Mouse (Mus musculus): ENCODE results near the gene Exoc6b.

Exoc6b gene

DNA sequence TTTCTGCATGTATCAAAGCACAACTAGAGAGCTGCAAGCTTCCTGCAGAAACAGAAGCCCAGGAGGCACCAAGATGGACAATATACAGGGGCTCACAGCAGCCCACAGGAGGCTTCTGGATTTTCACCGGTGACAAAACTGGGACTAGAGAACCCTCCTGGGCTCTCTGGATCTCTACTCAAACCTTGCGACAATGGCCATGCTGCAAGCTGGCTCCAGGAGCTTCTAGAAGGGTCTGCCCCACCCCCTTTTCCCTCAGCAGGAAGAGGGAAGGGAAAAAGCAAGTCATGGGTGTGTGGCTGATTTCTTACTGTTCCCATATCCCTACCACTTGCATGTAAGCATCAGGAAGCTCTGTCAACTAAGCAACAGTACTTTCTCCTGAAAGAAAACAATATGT is 437.7 kb downstream of the Exoc6b start:
- no peak for DNase-seq (ENCODE audit: low spot score in 2 of 2)

DNA sequence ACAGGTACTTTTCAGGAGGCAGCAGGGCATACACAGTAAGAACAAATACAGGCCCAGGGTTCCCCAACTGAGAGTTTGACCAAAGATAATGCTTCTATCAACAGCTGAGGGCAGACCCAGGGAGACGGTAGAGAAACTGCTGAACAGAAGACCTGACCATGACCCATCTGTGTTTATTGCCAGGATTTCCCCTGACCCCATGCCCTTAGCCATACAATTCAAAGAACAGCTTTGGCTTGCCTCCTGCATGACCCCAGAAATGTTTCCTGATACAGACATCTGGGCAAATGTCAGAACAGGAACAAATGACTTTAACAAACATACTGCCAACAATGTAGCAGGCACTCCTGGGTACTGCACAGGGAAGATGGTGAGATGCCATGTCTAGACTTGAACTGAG is 439.0 kb downstream of the Exoc6b start:
- DNase-seq (ENCODE audit: low spot score in 2 of 2) = no peak

DNA sequence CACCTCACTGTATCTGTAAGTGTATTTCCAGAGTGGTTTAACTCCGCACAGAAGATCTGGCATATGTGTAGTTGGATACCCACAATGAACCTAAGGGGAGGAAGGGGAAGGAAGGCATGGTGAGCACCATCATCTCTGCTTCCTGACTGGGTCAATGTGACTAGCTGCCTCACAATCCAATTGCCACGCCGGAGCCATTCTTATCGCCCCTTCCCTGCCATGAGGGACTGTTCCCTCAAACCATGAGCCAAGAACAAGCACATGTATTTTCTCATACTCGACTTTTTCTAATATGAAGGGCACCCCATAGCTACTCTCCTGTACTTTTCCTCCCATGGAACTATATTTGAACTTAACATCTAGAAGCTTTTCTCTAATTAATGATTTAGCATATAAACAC is 440.5 kb downstream of the Exoc6b start:
- no peak for DNase-seq (ENCODE audit: low spot score in 2 of 2)

DNA sequence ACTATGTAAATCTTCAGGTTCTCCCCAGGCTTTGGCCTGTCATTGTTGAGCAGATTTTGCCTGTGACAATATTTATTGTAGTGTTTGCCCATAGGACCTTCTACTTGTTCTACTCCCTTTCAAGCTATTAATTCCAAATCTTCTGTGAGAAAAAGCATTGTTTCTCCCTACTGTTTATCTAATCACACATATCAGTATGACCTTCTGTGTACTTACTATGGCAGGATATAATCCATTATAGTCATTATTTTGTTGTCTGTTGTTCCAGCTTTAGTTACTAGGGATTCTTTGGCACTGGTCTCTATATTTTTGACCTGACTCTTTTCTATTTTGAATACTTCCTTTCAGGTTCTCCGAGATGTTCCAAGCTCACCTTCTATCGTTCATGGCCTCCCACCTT is 442.9 kb downstream of the Exoc6b start:
- no peak for DNase-seq (ENCODE audit: low spot score in 2 of 2)

DNA sequence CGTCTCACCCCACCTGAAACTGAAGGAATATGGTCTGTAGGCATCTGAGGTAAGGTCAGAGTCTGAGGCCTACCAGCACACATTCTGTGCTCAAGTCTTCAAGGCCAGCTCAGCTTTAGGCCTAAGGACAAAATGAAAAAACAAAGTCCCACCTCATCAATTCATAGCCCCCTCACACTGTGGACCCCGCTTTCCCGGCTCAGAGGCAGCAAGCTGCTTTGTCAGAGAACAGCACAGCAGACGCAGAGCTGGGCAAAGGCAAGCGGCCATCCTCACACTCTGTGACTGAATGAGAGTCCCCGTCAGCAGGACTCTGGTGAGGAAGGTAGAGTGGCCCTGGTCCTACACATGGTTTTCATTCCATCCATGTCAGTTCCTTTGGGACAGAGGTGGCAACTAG is 450.1 kb downstream of the Exoc6b start:
- no peak for DNase-seq (ENCODE audit: low spot score in 2 of 2)

DNA sequence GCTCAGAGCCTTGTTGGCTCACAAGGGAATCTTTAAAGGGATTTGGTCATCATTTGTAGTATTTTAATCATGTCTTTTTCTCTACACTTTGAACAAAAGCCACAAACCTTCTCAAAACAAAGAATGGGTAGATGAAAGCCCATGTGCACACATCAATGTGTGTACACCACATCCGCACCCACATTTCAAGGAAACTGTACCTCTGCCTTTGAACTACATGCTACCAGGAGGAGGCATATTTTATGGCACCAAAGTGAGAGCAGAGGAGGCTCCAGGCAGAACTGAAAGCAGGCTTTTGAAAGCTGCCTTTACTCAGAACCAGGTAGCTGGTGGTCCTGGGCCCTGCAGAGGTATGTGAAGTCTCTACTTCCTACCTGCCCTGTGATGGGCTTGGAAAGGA is 452.3 kb downstream of the Exoc6b start:
- DNase-seq (ENCODE audit: low spot score in 2 of 2) = no peak

DNA sequence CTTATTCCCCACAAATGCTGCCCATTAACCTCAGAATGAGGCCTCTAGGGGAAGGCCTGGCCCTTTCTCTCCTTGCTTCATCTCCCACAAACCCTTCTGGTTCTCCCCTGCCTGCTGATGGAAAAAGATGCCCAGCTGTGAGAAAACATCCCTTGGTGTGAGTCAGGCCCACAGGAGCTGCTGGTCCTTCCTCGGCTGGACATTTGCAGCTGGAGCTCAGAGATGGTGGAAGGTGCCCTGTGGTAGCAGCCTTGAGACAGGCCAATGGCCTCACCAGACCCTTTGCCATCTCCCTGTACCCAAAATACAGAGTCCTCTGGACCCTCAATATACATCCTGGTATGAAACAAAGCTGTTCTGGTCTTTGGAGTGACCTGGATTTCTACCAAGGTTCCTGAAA is 452.7 kb downstream of the Exoc6b start:
- no peak for DNase-seq (ENCODE audit: low spot score in 2 of 2)

DNA sequence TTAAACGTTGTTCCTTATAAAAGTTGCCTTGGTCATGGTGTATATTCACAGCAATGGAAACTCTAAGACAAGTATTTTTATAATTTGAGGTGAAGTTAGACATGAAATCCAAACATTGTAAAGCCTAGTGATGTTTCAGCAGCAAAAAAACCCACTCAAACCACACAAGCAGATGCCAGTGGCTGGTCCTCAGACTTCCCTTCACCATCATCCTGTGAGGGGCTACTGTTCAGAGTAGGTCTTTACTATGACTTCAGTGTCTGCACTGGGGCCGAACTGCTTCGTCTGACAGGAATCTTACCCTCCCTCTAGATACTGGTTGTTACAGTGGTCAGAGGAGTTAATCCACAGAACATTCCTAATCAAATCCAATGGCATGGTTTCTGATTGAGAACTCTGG is 455.8 kb downstream of the Exoc6b start:
- DNase-seq (ENCODE audit: low spot score in 2 of 2) = peak in 1 of 2 experiments; percentile 10

DNA sequence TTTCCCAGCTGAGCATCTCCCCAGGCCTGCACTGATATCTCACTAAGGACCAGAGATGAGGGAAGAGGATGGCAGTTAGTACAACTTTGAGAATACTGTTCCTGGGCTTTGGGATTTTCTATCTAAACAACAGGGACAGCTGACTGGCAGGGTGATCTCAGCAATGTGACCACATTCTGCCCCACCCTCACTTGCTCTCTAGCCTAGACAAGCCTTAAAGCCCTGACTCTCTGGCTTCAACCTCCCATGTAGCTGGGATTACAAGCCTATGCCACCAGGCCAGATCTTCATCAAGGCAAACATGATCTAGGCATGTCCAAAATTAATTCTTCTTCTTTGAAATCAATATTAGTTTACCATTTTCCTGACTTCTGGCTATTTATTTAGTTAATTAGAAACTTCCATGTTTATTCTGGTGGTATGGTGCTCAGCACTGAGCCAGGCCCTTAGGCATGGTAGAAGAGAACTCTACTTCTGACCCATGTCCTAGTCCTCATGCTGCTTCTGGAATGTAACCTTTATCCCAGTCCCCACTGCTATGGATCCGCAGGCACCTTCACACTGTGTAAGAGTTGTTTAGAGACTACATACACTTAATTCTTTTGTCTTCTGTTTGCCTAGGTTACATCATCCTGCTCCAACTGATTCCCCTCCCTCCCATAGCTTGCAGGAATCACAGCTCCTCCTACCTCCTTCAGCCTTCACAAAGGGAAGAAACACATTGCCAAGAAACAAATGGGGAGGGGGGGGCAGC is 468.0 kb downstream of the Exoc6b start:
- peak in 1 of 2 experiments; percentile 10 for DNase-seq (ENCODE audit: low spot score in 2 of 2)

DNA sequence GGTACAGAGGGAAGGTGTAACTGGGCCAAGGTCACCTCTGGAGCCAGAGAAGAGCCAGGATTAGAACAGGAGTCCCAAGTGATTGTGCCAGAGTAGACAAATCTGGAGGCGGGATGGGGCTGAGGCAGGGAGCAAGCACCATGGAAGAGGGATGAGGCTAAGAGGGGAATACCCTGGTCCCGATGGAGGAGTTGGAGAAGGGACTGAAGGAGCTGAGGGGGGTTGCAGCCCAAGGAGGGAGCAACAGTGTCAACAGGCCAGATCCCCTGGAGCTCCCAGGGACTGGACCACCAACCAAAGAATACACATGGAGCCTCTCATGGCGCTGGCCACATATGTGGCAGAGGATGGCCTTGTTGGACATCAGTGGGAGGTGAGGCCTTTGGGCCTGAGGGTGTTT is 470.0 kb downstream of the Exoc6b start:
- DNase-seq (ENCODE audit: low spot score in 2 of 2) = peak; percentile 12 to 52

DNA sequence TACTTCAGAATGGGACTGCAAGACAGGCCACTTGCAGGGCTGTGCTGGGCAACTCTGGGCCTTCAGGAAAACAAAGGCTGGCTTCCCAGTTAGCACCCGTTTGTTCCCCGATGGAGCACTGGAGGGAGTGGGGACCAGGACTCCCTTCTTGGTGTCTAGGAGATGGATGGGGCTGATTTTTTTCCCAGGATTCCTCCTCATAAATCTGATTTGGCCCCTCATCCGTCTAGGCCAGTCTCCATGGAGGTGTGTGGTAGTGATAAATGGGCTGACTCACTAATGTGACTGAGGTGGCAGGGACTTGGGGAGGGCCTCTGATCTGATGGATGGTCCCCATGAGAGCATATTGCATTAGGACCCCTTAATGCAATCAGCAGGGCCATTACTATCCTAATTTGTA is 470.6 kb downstream of the Exoc6b start:
- DNase-seq (ENCODE audit: low spot score in 2 of 2) = peak; percentile 13 to 50

DNA sequence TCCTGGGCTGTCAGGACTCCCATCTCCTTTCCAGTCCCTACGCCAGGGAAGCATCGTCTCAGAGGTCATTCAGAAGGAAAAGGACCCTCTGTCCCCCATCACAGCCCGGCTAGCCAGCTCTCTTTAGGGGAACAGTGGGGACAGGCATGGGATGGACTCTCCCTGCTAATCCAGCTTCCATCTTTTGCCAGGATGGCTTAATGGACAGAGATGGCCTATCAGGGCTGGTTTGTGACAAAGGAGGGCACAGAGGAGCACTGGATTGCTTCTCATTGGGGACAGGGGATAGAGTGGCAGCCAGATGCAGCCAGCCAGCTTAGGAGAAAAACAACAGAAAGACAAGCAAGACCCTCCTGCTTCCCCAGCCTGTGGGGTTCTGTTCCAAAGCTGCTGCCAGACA is 474.7 kb downstream of the Exoc6b start:
- peak; percentile 13 to 53 for DNase-seq (ENCODE audit: low spot score in 2 of 2)

DNA sequence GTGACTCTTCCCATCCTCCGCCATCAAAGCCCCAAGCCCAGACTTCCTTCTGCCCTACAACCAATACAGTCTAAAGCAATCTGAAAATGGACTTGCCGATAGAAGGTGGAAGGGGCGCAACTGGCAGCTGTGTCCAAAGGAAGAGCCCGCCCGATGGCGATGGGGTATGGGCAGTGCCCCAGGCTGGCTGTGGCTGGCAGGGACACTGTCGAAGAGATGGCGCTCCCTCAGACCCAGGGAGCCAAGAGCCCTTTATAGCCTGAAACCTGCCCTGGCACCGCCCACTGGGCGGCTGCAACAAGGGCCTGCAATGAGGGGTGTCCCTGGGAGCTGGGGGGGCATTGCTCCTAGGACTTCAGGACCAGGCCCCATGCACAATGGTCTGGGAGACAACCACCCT is 475.6 kb downstream of the Exoc6b start, which contains the start of gene Cyp26b1:
TSS of gene Cyp26b1 (minus strand) at position 216 of the 400 bp plus-strand sequence.
- DNase-seq (ENCODE audit: low spot score in 2 of 2) = peak; percentile 17 to 52

DNA sequence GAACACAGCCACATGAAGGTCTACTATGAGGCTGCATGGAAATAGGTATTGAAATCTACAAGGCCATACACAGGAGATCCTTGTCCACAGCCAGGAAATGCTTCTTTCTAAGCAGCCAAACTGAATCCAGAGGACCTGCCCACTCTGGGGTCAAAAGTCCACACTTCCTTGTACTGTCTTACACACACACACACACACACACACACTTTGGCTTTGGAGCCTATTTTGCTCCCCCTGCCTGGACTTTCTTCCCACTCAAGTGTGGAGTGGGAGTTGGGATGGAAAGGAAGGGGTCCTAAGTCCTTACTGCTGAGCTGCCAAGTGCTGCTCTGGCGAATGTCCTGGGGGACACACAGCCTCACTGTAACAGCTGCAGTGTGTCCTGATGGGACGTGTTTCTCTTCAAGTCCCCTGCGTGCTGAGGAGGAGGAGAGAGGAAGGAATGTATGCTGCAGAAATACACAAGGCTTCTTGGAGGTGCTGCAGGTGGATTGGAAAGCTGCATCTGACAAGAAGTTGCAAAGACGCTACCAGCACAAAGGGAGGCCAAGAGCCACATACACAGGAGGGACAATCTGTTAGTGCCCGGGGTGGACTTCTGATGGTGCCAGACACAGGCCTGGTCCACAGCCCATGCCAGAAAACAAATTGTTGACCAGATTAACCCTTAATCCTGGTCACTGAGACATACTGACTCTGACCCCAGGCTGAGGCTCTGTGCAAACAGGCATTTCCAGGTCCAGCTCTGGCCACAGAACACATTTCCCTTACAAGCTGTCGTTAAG is 478.2 kb downstream of the Exoc6b start:
- DNase-seq (ENCODE audit: low spot score in 2 of 2) = peak in 1 of 2 experiments; percentile 51

DNA sequence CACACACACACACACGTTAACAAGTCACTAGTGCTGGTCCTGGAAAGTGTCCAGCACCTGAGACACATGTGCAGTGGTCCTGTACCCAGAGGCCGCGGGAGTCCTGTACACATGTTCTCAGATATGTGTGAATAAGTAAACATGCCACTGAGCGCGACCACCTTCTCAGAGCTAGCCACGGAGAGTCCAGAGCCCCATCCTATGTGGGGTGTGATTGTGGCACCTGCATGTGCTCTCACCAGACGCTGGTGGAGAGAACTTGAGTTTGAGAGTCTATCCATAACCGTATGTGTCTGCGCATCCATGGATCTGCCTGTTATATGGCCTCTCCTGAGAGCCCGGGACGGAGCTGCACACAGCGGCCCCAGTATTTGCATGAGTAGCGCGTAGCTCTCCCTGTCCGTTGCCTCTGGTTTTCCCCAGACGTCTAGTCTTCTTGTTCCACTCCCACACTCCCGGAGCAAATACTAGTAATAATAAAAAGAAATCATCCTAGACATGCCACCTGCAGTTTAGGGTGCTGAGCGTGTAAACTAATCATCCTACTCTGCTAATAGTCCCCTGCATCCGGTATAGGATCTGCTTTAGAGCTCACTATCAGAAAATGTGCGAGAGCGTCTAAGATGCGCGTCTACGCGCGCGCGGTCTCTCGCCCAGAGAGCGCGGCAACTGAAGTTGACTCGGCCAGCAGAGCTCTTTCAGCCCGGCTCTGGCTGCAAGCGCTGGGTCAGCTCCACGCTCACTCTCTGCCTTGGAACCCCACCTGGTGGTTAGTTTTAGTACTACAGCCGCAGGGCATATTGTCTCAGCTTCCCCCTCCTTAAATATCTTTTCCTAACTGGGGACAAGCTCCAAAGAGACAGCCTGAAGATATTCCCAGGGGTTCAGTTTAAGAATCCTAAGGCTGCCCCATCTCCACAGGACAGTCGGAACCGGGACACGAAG is 479.3 kb downstream of the Exoc6b start:
- DNase-seq (ENCODE audit: low spot score in 2 of 2) = peak; percentile 80 to 94

DNA sequence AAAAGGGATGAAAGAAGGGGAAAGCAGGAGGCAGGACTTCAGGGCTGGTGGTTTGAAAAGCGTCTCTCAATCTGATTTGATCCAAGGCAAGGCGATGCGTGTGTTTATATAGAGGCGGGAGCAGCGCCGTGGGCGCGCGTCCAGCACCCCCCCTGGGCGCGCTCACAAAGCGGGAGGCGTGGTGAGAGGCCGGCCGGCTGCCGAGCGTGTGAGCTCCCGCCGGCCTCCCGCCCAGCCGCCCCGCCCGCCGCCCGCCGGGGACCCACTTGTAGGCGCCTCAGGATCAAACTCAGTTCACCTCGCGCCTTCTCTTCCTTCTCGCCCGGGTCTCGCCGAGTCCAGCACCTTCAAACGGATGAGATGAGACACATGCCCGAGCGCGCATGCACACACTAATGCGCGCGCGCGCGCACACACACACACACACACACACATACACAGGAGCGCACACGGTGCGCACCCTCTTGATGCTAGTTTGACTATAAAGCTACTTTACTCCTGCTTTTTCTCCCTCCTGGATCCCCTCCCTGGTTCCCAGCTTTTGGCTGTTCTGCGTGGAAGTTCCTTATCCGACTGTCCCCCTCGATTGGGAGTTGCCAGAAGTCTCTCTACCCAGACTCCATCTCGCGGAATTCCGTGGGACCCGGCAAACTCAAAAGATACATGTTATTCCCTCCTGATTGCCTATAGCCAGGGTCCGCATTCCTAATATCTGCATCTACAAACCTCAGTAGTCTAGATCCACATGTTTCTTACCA is 480.2 kb downstream of the Exoc6b start:
- DNase-seq (ENCODE audit: low spot score in 2 of 2) = peak; percentile 60 to 68

DNA sequence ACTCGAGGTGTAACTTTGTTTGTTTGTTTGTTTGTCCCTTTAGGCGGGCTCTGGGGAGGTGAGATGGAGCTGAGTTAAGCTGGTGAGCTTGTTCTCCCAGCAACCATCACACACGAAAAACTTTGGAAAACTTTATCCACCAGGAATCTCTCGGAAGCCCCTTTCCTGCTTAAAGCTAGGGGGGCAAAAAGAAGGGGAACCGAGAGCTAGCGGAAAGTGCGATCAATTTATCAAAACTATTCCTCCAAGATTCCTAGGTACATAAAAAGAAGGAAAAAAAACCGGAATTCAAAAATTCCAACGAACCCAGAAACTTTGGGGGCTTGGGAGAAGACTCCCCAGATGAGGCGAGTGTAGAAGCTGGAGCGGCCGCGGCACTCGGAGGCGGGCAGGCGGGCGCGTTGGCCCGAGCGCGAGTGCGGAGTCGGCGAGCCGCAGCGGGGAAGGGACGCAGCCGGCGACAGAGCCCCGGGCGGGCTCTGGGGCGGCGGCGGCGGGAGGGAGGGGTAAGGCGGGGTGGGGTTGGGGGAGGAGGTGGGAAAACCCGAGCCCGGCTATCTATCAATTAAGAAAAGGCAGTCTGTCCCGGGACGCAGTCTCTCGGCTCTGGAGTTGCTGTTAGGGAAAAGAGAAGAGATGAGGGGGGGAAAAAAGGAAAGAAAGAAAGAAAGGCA is 481.0 kb downstream of the Exoc6b start:
- peak in 1 of 2 experiments; percentile 57 for DNase-seq (ENCODE audit: low spot score in 2 of 2)

DNA sequence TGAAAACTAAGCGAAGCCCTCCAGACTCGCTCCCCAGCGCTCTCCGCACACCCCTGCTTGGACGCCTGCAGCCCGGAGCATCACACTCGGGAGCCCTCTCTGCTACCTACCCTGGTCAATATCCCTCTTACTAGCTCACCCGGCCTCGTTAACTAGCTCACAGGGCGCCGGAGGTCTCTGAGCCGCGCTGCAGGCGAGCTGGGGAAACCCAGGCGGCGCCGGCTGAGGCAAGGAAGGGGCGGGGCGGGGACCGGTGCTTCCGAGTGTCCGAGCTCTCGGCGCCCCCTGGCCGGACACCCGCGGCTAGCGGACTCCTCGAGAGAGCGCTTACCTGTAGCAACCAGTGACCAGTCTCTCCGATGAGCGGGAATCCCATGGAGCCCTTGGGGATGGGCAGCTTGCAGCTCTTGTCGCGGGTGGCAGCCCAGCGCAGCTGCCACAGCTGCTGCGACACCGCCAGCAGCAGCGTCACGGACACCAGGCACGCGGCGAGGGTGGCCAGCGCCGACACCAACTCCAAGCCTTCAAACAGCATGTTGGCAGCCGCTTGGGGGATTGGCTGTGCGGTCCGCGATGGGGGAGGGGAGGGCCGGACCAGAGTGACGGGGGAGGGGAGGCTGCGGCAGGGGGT is 481.7 kb downstream of the Exoc6b start:
- peak; percentile 32 to 69 for DNase-seq (ENCODE audit: low spot score in 2 of 2)

DNA sequence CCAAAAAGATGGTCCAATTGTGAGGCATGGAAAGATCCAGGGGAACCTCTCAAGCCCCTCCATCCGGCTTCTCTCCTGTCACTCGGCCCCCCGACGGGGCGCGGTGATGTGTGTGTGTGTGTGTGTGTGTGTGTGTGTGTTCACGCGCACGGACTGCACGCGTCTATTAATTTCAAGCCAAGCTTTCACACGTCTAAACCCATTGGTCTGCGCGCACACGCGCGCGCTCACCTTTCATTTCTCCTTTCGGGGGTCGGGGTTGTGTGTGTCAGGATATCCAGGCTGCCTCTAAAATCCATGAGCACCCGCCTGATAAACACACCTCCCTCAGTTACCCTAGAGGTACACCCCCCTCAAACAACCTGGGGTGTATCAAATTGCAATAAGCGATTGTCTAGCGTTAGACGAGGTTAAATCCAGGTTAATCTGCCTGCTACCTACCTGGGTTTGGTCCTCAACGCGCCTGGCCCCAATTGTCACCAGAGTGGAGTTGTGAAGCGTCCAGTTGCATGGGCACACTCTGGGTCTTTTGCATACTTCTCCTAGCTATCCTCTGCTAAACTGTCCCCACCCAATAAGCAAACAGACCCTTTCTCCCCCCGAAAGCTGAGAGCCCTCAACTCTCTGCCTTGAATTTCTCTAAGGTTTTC is 482.6 kb downstream of the Exoc6b start:
- peak; percentile 16 to 55 for DNase-seq (ENCODE audit: low spot score in 2 of 2)
